Mouse (Mus musculus): Measurements from ENCODE around the gene Gipc1. TPM values are rescaled to one million over a fixed set of nuclear protein-coding genes. Genes with fewer than 3 reads are reported as not detected.

The Gipc1 gene
- total RNA-seq (2021) = 10 to 100 TPM; 67.7 to 69.2 TPM

GRCm38 (mm10) chr8:83652030-83652743 lies at the start of gene Gipc1:
Gene Gipc1 (plus strand): TSS chr8:83652677.
- peak; percentile 82 to 90 for DNase-seq (ENCODE audit: extremely low spot score in 1 of 2, low spot score in 1 of 2)

GRCm38 (mm10) chr8:83607661-83608397 lies 44.6 kb upstream of the Gipc1 start, which contains the start of the genes Tecr and Dnajb1:
Gene Tecr (minus strand): TSS chr8:83607971.
Gene Dnajb1 (plus strand): TSS chr8:83608193.
- DNase-seq (ENCODE audit: extremely low spot score in 1 of 2, low spot score in 1 of 2) = peak; percentile 94 to 97

DNA sequence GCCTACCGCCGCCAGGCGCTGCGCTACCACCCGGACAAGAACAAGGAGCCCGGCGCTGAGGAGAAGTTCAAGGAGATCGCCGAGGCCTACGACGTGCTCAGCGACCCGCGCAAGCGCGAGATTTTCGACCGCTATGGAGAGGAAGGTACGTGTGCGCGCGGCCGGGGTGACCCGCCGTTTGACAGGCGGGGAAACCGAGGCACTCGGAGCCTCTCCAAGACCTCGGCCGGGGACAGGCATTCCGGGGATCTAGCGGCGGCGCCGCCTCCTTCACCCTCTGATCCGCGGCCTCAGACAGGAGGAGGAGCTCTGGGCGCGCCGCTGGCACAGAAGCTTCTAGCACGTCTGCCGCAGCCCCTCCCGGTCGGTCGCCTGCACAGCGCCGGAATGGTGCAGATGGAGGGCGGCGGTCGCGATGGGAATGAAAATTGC lies 44.1 kb upstream of the Gipc1 start:
- peak; percentile 65 to 81 for DNase-seq (ENCODE audit: extremely low spot score in 1 of 2, low spot score in 1 of 2)

GRCm38 (mm10) chr8:83609086-83609485 lies 43.4 kb upstream of the Gipc1 start:
- DNase-seq (ENCODE audit: extremely low spot score in 1 of 2, low spot score in 1 of 2) = peak in 1 of 2 experiments; percentile 2

DNA sequence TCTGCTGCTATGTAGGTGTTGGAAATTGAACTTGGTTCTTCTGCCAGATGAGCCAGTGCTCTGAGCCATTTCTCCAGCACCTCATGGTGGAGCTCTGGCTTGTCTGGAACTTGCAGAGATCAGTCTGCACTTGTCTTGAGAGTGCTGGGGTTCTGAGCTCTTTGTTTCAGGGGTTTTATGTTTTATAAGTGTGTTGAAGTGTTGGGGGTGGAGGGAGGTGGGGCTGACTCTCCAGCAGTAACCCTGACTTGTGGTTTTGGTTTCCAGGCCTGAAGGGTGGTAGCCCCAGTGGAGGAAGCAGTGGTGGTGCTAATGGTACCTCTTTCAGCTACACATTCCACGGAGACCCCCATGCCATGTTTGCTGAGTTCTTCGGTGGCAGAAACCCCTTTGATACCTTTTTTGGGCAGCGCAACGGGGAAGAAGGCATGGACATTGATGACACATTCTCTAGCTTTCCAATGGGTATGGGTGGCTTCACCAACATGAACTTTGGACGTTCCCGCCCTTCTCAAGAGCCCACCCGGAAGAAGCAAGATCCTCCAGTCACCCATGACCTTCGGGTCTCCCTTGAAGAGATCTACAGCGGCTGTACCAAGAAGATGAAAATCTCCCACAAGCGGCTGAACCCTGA lies 42.8 kb upstream of the Gipc1 start:
- DNase-seq (ENCODE audit: extremely low spot score in 1 of 2, low spot score in 1 of 2) = peak in 1 of 2 experiments; percentile 2

- no peak for DNase-seq (ENCODE audit: extremely low spot score in 1 of 2, low spot score in 1 of 2)
Observed at GRCm38 (mm10) chr8:83611921-83612320, 40.6 kb upstream of the Gipc1 start.

DNA sequence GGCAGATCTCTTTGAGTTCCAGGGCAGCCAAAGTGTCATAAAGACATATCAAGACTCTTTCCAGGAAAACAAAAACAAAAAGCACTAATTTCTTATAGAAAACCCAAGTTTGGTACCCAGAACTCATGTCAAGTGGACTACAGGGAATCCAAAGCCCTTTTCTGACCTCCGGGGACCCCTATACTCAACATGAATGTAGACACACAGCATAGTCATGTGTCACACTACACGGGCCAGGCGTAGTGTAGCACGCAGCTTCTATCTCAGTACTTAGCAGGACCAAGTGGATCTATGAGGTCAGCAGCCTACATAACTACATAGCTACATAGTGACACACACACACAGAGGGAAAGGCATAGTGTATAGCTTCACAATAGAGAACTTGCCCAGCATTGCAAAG lies 38.8 kb upstream of the Gipc1 start:
- no peak for DNase-seq (ENCODE audit: extremely low spot score in 1 of 2, low spot score in 1 of 2)

DNA sequence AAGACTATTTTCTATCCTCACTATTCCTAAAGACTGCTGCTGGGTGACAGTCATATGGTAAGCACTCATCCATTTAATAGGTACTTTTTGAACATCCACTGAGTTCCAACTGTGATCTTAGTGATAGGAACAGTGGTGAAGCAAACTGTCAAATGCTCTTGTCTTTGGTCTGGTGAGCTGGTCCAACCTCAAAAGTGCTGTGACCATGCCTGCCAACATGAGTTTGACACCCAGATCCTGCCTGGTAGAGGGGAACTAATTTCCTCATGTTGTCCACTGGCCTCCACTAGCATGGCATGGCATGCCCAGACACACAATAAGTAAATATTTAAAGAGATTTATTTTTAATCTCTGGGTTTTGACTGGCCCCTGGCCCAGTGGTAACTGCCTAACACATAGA lies 35.9 kb upstream of the Gipc1 start:
- DNase-seq (ENCODE audit: extremely low spot score in 1 of 2, low spot score in 1 of 2) = no peak

DNA sequence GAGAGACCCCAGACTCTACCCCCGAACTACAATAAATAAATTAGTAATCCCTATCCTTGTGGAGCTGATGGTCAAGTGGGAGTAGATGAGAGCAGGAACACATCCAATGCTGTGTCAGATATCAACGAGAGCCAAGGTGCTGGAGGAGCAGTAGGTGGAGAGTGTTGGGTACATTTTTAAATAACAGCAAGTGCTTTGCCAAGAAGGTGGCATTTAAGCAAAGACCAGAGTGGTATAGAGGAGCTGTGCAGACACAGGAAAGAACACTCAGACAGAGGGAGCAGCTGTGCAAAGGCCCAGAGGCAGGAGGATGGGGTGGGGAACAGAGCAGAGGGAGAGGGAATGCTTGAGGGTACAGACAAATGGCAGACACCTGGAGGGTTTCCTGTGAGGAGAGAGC lies 35.4 kb upstream of the Gipc1 start:
- DNase-seq (ENCODE audit: extremely low spot score in 1 of 2, low spot score in 1 of 2) = no peak

DNA sequence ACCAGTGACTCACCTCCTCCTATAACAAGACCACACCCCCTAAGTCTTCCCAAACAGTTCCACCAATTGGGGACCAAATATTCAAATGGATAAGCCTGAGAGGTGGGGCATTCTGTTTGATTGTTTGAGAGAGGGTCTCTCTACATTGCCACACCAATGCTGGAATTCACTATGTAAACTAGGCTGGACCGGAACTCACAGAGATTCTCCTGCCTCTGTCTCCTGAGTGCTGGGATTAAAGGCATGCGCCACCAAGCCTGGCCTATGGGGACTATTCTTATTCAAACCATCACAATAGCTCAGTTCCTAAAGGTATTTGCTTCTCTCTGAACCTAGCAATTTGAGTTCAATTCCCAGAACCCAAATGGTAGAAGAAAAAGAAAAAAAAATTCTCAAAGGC lies 33.9 kb upstream of the Gipc1 start:
- no peak for DNase-seq (ENCODE audit: extremely low spot score in 1 of 2, low spot score in 1 of 2)

DNA sequence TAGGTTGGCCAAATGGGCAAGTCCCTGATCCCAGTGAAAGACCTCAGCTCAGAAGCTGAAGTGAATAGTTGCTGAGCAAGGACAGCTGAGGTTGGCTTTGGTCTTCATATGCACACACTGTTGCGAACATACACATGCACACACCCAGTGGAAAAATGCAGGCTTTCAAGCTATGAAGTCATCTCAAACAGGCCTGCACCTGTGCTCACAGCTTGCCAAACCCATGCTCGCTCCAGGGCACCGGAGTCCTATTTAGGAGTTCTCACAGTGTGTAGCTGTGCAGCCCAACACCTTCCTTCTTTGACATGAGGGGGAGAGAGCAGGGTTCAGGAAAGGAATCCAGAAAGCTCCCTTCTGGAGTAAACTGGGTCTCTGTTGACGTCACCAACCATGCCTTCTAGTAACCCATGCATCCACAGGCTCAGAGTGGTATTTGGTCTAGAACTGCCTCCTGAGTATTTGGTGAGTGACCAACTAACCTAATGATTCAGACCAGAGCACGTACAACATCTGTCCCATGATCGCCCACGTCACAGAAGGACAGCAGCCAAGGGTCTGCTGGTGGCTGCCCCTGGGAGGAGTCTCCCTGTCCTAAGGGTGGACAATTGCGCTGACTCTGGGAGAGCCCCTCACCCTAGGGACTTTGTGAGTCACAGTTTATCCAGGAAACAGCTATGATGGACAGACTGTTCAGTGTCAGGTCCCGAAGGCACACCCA lies 32.8 kb upstream of the Gipc1 start:
- no peak for DNase-seq (ENCODE audit: extremely low spot score in 1 of 2, low spot score in 1 of 2)

- DNase-seq (ENCODE audit: extremely low spot score in 1 of 2, low spot score in 1 of 2) = no peak
Observed at GRCm38 (mm10) chr8:83621691-83622388, 30.6 kb upstream of the Gipc1 start.

GRCm38 (mm10) chr8:83622389-83622989 lies 30.0 kb upstream of the Gipc1 start:
- peak; percentile 84 to 97 for DNase-seq (ENCODE audit: extremely low spot score in 1 of 2, low spot score in 1 of 2)

- no peak for DNase-seq (ENCODE audit: extremely low spot score in 1 of 2, low spot score in 1 of 2)
Observed at GRCm38 (mm10) chr8:83623549-83623948, 28.9 kb upstream of the Gipc1 start.

GRCm38 (mm10) chr8:83624739-83625138 lies 27.7 kb upstream of the Gipc1 start:
- no peak for DNase-seq (ENCODE audit: extremely low spot score in 1 of 2, low spot score in 1 of 2)

- DNase-seq (ENCODE audit: extremely low spot score in 1 of 2, low spot score in 1 of 2) = no peak
Observed at GRCm38 (mm10) chr8:83625676-83626299, 26.7 kb upstream of the Gipc1 start.

- no peak for DNase-seq (ENCODE audit: extremely low spot score in 1 of 2, low spot score in 1 of 2)
Observed at GRCm38 (mm10) chr8:83632083-83632707, 20.3 kb upstream of the Gipc1 start.

DNA sequence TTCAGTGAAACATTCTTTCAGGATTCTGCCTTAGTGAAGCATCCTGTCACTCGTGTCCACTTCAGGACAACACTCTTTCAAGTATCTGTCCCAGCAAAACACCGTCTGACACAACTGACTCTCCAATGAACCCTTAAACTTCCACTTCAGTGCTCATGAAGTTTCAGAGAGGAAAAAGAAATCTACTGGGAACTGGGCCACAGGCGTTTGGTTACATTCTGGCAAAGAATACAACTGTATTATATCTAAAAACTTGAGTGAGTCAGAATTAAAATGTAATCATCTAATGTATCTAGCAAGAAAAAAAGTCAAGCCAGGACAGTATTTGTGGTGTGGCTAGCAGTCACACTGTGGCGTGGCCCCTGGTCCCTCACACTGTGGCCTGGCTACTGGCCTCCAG lies 13.6 kb upstream of the Gipc1 start:
- DNase-seq (ENCODE audit: extremely low spot score in 1 of 2, low spot score in 1 of 2) = no peak

- no peak for DNase-seq (ENCODE audit: extremely low spot score in 1 of 2, low spot score in 1 of 2)
Observed at GRCm38 (mm10) chr8:83639649-83640048, 12.8 kb upstream of the Gipc1 start.

Measured in layer of hippocampus, postnatal 25 days (tissue).